Mouse (Mus musculus): ENCODE measurements around the gene Cdk5r2. TPM values are rescaled to one million over a fixed set of nuclear protein-coding genes. Genes with fewer than 3 reads are reported as not detected.

The Cdk5r2 gene
- total RNA-seq, 1 experiment from 2014 or later, result not detected

DNA sequence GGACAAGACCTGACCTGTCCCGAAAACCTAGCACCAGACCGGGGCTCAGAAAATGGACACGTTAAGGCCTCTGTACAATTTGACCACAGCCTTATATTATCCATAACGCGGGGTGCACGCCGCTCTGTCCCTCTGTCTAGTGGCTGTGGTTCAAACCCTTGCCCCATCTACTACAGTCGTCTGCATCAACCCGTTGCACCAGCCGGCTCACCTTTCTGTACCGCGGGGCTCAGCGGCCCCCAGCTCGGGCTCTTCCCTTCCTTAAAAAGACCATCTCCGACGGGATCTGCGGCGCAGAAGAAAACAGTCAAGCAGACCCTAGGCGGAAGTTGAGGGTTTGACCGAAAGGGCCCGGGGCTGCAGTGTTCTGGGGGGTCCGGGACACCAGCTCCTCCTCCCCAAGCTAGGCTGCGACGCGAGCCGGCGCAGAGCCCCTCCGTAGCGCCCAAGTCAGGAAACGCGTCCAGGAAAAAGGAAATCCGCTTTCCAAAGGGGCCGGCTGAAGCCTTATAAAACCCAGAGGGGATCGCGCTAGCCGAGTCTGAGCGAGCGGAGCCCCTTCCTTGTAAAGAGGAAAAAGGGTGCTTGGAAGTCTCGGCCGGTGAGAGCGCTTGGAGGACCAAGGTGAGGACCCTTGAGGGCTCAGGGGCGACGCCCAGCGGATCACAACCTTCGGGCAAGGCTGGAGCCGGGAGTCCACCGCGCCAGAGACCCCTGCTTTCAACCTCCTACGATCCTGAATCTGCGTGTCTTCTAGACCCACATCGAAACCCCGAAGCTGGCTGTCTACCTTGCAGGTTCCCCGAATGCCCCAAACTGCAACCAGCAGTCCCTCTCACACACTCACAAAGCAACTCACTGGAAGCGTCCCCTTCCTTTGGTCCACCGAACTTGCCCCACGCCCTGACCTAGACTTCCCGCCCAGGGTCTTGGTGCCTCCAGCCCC is 29.7 kb downstream of the Cdk5r2 start:
- ATAC-seq (ENCODE audit: extremely low read depth, insufficient number of reproducible peaks, low FRiP score, poor library complexity, severe bottlenecking), result no peak

DNA sequence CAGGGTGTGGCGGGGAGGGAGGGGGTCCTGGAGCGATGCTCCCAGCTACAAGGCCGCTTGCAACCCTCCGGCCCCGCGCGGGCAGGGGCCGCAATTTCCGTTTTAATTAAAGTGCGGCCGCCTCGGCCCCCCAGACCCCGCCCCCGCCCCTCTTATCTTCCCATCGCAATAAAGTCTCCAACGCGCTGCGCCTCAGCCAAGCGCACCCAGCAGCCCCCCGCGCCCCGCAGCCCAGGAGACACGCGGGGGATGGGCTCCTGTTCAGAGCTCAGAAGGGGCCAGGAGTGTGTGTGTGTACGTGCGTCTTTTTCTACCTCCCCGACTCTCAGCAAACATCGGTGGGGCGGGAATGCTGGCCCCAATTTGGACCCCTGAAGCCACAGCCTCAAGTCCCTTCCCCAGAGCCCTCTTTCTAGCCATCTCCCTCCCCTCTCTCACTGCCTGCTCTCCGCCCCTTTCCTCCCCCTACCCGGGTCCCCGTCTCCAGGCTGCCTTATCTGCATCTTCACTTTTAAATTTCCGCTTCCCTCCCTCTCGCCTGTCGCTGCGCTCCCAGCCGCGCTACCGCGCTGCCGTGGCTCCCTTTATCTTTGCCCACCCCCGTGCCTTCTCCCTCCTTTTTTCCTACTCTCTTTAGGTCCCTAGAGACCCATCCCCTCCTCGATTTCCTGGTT is 30.8 kb downstream of the Cdk5r2 start, which contains the start of gene Fev:
Fev (minus strand) TSS at position 51 of the 674 bp plus-strand sequence.
- ATAC-seq (ENCODE audit: extremely low read depth, insufficient number of reproducible peaks, low FRiP score, poor library complexity, severe bottlenecking), result no peak

DNA sequence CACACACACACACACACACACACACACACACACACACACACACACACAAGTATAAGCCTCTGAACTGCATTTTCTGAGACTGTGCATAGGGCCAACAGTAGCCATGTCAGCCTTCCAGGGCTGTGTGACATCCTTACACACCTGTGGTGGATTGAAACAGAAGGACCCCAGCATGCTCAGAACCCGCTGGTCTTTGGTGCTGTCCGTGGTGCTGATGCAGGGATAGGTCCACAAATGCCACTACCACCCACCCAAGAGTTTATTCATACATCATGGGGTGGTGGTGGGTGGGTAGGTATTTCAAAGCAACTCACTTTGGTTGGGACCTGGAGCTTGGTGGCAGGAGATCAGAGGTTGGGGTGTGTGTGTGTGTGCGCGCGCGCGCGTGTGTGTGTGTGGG is 36.8 kb downstream of the Cdk5r2 start:
- no peak for ATAC-seq (ENCODE audit: extremely low read depth, insufficient number of reproducible peaks, low FRiP score, poor library complexity, severe bottlenecking)

DNA sequence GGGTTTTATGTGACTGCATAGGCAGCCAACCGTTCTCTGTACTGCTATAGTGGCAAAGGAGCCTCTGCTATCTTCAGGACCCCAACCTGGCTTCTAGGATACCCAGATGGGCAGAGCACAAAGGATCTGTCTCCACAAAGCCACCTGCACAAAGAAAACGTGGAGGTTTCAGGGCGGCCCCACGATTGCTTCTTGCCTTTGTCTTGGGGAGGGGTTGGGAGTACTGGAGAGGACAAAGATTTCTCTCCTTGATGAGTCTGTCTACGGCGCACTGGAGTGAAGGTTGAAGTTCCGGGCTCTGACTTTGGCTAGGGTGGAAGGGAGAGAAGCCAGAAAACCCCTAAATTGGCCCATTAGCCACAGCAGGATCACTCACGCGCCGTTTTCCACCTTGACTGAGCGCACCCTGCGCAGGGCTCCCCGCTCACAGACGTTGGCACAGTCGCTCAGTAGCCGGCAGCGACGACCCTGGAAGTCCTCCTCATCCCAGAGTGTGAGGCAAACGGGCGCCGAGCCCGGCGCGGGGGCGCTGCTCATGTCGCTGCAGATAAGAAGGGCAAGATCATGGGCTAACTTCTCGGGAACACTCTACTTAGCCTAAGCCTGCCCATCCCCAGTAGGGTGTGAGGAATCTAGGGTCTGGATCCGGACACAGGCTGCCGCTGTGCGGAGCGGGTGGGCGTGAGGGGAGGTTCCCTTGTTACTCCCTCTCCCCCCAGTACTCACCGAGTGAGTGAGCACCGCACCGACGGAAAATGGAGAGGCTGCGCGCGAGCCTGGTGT is 37.8 kb downstream of the Cdk5r2 start:
- no peak for ATAC-seq (ENCODE audit: extremely low read depth, insufficient number of reproducible peaks, low FRiP score, poor library complexity, severe bottlenecking)

DNA sequence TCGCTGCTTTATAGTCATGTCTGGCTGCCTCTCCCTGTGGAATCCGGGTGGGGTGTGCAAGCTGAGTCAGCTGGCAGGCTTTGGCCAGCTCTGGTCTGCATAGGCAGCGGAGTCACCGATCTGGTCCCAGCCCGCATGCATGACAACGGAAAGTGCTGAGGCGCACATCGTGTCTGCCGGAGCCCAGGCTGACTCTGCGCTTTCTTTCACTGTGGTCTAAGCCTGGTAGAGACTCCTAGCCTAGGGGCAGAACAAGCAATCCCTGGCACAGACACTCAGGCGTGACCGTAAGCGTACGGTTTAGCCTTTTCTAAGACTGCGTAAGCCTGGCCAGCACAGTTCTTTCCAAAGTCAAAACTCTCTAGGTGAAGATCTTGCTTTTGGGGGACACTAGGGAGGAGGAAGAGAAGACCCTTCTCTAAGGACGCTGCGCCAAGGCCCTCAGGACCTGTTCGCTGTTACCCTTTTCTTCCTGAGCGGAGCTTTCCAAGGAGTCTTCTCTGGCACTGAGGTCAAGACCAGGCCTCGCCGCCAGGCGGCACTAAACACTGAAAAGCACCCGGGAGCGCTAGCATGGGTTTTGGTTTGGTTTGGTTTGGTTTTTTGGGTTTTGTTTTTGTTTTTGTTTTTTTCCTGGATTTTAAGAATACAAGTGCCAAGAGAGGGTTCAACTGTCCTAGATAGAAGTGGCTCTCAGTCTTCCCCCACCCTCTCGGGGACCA is 38.6 kb downstream of the Cdk5r2 start, which contains the start of gene Cryba2:
Cryba2 (minus strand) TSS at position 10 of the 722 bp plus-strand sequence.
- no peak for ATAC-seq (ENCODE audit: extremely low read depth, insufficient number of reproducible peaks, low FRiP score, poor library complexity, severe bottlenecking)

DNA sequence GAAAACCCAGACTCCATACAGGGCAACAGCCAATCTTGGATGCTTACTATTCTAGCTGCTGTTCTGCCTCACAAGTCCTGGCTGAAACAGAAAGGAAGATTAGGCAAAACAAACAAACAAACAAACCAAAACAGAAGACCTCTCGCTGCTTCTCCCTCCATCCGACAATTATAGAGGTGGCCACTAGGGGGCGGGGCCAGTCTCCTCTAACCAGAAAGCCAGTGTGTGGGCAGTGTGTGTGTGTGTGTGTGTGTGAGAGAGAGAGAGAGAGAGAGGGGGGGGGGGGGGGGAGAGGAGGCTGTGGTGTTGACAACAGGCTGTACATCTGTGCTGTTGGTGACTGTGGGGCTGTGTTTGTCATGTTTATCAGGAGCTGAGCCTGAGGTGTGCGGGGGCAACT is 40.2 kb downstream of the Cdk5r2 start:
- no peak for ATAC-seq (ENCODE audit: extremely low read depth, insufficient number of reproducible peaks, low FRiP score, poor library complexity, severe bottlenecking)

DNA sequence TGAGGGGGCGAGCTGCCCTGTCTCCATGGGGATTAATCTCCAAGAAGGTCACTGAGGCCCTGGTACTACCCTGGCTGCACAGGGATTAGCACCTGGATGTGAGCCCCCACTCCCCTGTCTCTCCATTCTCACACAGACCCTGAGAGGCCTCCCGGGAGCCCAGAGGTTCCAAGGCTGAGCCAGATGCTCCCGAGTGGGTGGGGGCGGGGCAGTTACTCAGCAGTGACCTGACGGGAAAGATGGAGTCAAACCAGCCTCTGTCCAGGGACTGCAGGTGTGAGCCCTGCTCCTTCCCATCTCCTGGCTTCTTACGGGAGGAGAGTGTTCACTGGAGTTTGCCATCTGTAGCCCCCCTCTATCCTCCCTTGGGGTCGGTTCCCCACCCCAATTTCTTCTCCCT is 43.2 kb downstream of the Cdk5r2 start:
- ATAC-seq (ENCODE audit: extremely low read depth, insufficient number of reproducible peaks, low FRiP score, poor library complexity, severe bottlenecking), result no peak

DNA sequence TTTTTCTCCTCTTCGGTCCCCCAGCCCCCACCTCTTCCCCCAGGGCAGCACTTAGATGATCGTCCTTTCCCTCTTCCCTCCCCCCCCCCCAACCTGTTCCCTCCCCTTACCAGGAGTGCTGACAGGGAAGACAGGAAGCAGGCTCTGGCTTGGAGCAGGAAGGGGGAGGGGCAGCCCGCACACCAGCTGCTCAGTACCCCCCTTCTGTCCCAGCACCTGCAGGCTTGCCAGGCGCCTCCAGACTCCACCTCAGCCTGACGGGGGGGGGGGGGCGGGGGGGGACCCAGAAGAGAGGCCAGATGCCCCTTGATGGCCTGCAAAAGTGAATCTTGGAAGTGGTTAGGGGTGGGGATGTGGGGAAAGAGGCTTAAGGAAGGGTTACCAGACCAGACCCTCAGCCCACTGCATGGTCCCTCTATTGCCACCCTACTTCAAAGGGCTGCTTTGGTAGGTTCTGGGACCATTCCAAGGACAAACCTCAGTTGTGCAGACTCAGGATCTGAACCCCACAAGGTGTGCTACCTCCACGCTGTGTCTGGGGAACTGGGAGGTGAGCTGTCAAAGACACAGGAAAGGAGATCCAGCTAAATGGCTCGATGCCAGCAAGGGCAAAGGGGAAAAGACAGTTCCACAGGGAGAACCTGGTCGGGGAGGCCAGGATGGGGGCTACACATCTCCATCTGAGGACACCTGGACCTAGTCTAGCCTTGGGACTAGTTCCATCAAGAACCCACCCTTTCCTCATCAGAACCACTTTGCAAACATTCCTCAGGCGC is 44.1 kb downstream of the Cdk5r2 start:
- ATAC-seq (ENCODE audit: extremely low read depth, insufficient number of reproducible peaks, low FRiP score, poor library complexity, severe bottlenecking), result no peak

DNA sequence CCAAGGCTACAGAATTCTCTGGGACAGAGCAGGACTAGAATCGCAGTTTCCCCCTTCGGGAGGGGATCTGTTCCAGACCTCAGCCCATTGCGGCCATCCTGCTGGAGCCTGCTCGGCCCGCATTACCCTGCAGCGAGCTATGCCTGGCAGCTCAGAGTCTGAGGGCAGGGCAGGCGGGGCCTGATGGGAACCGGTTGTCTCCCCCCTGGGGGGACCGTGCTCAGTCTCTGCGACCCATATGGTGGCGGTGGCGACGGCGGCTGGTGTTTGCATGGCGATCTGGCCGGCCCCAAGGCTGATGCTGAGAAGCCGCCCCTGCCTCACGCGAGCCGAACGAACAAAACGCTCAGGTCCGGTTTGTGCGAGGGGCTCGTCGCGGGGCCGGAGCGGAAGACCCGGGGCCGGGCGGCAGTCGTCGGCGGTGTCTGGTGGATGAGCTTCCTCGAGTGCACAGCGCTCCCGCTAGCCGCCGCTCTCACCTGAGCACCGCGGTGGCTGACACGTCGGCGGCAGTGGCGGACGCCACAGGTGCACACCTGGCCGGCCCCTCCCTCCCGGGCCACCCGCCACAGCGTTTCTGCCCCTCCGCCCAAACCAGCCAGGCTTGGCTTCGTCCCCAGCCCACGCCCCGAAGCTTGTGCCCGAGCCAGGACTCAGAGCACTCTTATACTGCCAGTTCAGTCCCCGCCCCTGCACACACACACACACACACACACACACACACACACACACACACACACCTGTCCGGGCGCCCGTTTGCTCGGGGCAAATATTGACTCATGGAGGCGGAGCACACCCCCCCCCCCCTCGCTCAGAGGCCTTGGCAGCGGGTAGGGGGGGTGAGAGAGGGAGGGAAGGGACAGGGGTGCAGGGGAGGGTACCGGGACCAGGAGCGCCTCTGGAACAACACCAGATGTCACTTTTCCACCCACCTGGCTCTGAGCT is 45.9 kb downstream of the Cdk5r2 start:
- ATAC-seq (ENCODE audit: extremely low read depth, insufficient number of reproducible peaks, low FRiP score, poor library complexity, severe bottlenecking), result no peak

DNA sequence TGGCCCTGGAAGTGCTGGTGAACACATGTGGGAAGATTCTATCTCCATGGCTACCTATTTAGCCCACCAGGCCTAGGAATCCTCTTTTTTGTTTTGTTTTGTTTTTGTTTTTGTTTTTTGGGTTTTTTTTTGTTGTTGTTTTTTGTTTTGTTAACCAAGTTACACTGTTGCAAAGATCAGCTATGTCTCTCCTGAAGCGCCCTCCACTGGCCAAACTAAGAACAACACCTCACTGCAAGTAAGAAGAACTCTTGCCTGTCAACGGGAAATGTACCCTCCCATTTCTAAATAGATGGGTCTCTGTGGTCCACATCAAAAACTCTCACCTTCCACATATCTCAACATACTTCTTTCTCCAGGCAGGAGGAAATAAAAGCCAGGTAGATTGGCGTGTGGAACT is 47.0 kb downstream of the Cdk5r2 start:
- no peak for ATAC-seq (ENCODE audit: extremely low read depth, insufficient number of reproducible peaks, low FRiP score, poor library complexity, severe bottlenecking)

DNA sequence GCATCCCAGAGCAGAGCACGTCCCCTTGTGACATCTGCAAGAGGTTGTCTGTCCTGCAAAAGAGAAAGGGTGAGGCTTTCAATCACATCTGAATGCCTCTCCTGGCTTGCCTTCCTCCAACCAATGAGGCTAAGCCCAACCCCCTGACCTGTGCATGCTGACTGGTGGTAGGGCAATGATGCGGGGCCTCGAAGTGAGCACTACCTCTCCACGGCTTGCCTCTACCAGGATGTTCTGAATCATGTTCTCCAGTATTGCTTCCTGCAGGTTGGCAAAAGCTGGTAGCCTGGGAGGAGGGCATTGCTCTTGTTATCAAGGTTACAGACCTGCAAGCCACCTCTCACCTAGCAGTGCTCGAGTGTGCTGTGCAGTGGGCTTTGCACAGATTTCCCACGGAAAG is 47.5 kb downstream of the Cdk5r2 start:
- ATAC-seq (ENCODE audit: extremely low read depth, insufficient number of reproducible peaks, low FRiP score, poor library complexity, severe bottlenecking), result no peak

Other genes starting within 250 kb of the Cdk5r2 start
- 19.0 and 21.1 TPM in 2 replicates for gene Ttll4, start 193.2 kb upstream of the Cdk5r2 start, total RNA-seq (2017)
- 37.6 and 45.0 TPM in 2 replicates for gene Cyp27a1, start 141.4 kb upstream of the Cdk5r2 start, total RNA-seq (2017)
- gene Prkag3, start 105.7 kb upstream of the Cdk5r2 start, total RNA-seq (2017), result 0.23 TPM in 1 of 2 replicates, not detected in the other
- gene Wnt6, start 83.0 kb upstream of the Cdk5r2 start, total RNA-seq (2017), result not detected in 2 replicates
- gene Wnt10a, start 63.4 kb upstream of the Cdk5r2 start, total RNA-seq (2017), result not detected in 2 replicates
- gene Fev, start 30.5 kb downstream of the Cdk5r2 start, total RNA-seq (2017), result not detected in 2 replicates
- not detected in 2 replicates for gene Cryba2, start 38.2 kb downstream of the Cdk5r2 start, total RNA-seq (2017)
- not detected in 2 replicates for gene Cfap65, start 80.7 kb downstream of the Cdk5r2 start, total RNA-seq (2017)
- gene Ihh, start 96.7 kb downstream of the Cdk5r2 start, total RNA-seq (2017), result not detected in 2 replicates

Measured in neutrophil, adult 5-6 weeks (primary cell).